Mouse (Mus musculus): ENCODE measurements at regions not wholly inside any gene's neighbourhood (a gene's known extent, or its start where the extent isn't known, plus 50 kb on each side); places are given as distances from the start of the nearest gene placed in this dataset.

DNA sequence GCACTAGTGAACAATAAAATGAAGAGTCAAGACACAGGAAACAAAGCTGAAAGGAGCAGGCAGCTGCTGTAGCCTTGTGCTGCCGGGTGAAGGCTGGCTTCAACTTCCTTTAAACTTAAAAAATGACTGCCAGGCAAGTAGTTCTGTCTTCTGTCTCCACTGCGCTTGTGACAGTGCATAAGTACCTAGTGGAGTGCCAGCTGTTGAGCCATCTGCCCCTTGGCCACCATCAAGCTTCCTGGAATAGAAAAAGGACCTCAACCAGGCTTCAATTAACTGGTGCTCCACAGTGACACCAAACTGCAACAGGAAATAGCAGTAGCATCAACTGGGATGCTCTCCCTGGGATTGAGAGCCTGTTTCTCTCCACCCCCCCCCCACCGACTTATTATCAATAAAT is 616.8 kb upstream of the Tle4 start:
- DNase-seq = no peak

DNA sequence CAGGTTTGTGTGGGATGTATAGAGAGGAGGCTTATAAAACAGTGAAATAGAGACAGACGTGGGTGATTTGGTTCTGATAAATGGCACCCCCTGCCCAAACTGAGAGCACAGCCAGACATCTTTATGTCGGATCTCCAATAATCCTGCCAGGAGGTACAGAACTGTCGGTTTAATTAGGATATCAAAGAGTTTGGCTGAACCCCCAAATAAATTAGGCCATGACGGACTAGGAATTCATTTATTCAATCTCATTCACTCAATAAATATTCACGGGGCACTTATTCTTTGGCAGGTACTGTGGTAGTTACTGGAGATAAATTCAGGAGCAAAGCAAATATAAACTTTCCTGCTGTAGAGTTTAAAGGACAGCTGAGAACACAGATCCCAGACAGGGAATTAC is 615.0 kb upstream of the Tle4 start:
- no peak for DNase-seq

GRCm38 (mm10) chr19:15203039-15203438 is 605.2 kb upstream of the Tle4 start:
- DNase-seq = no peak

DNA sequence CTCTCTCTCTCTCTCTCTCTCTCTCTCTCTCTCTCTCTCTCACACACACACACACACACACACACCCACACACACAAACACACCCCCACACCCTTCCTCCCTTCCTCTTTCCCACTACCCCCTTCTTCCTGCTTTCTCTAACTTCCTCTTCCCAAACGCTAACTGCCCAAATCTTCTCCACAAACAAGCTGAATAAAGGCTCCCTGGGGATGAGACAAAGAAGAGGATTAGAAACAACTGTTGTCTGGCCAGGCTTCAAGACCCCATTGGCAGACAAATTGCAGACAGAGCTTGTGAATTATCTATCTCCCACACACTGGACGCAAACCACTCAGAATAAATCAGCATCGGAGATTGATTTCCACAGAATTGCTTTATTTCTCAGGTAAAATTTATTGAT is 603.4 kb upstream of the Tle4 start:
- no peak for DNase-seq

DNA sequence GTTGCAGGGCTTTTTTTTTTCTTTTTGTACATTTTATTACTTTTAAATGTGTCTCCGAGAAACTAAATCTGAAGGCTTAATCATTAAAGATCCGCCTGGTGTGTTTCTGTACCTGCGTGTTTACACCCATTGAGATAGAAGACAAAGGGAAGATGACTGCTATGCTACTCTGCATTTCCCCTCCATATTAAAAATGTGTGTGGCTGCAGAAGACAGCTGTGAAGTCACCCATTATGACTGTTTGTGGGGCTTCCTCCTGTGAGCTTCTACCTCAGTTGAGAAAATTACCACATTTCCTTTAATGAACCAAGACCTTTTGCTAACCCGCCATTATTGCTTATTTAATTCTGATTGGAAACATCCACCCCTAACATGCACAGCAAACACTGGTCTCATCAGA is 602.9 kb upstream of the Tle4 start:
- no peak for DNase-seq

DNA sequence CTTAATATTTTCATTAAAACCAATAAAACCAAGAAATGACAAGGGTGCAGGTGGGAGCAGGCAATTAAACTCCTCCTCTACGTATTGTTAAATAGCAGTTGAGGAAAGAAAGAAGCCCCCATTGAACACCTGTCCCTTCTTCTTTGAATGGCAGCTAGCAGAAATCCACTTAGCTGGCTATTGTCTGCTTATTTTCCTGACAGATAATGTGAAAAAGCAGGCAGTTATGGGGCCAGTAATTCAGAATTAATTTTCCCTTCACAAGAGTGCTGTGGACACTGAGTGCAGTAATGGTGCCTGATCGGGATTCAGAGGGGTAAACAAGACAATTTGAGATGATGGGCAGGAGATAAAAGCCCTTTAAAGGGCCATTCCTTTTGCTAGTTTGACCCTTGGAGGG is 602.5 kb upstream of the Tle4 start:
- no peak for DNase-seq

- DNase-seq = no peak
These were observed 601.8 kb upstream of the Tle4 start for GRCm38 (mm10) chr19:15199692-15200091.

DNA sequence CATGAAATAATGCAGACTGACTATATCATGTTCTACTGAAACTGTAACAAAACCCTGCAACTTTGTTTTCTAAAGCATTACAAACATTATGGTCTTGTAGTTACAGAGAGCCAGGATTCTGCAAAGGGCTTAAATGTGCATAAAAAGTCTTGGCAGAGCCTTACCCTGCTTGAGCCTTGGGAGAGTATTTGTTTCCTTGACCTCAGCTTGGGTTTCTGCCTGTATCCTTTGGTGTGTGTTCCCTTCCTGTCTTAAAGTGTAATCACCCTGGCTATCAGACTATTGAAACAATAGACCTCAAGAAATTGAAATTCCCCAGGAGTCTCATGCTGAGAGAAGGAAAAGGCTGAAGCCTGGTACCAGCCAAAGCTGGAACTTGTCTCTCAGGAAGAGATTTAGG is 577.4 kb upstream of the Tle4 start:
- no peak for DNase-seq

GRCm38 (mm10) chr19:15173301-15173700 is 575.5 kb upstream of the Tle4 start:
- no peak for DNase-seq

- no peak for DNase-seq
These were observed 569.3 kb upstream of the Tle4 start for GRCm38 (mm10) chr19:15167184-15167583.

DNA sequence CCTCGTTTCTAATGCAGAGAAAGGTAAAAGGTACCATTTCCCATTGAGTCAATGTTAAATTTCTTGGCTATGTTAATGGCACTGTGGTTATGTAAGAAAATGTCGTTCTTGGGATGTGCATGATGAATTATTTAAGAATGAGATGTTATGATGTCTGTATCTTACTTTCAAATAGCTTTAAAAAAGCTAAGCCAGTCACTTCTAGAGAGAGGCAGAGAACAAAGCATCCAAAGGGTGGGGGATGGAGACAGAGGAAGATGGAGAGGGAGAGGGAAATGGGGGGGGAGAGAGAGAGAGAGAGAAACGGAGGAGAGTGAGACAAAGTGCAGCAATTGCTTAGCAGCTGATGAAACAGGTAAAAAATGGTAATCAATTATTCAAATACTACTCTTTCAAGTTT is 562.8 kb upstream of the Tle4 start:
- DNase-seq = no peak

DNA sequence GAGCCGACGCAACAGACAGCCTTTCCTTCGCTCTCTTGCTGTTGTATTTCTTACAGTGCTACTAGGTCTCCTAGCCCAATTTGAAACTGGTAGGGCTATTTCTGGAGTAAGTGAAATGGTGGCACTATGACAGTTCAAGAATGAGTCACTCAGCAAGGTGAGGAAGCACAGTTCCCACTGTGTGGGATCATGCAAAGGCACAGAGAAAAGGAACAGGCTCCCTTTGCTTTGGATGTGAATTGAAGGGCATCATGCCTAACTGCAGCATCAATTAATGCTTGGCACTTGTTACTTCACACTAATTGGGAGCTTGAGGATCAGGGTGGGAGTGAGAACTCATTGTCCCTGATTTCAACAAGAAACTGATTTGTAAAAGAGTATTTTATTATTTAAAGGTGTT is 560.8 kb upstream of the Tle4 start:
- DNase-seq = no peak

- no peak for DNase-seq
These were observed 560.3 kb upstream of the Tle4 start for GRCm38 (mm10) chr19:15158177-15158576.

GRCm38 (mm10) chr19:15154693-15155092 is 556.8 kb upstream of the Tle4 start:
- DNase-seq = no peak

DNA sequence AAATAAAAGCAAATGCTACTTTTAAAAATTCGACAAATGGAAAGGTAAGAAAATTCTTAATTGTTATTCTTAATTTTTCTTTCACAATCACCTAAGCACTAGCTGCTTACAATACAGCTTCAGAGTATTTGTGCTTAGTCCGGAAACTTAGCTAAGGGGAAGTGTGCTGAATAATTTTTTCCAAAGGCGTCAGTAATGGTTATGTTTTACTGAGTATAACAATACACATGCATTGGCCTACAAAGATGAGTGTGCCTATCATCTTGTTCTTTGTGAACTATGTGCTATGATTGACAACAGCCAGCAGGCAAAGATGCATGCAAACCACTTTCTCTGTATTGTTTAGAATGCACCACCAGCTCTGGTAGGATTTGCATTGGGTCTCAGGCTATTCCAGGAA is 548.5 kb upstream of the Tle4 start:
- no peak for DNase-seq

DNA sequence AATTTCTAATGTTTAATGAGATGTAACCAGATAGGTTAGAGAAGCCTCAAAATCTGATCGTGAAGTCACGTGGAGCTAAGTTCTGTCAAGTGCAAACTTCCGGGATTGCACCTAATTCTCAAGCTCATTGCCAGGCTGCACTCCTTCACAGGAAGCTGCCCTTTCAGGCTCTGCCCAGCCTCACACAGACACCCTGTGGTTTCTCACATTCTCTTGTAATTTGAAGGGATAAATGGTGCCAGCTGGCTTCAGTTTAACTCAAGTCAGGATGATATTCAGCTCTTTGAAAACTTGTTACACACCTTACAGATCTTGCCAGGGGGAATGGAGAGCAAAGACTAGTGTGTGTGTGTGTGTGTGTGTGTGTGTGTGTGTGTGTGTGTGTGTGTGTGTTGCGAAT is 529.3 kb upstream of the Tle4 start:
- DNase-seq = no peak

- no peak for DNase-seq
These were observed 510.7 kb upstream of the Tle4 start for GRCm38 (mm10) chr19:15108441-15109026.

GRCm38 (mm10) chr19:15095054-15095453 is 497.2 kb upstream of the Tle4 start:
- no peak for DNase-seq

- no peak for DNase-seq
These were observed 495.7 kb upstream of the Tle4 start for GRCm38 (mm10) chr19:15093534-15093933.

DNA sequence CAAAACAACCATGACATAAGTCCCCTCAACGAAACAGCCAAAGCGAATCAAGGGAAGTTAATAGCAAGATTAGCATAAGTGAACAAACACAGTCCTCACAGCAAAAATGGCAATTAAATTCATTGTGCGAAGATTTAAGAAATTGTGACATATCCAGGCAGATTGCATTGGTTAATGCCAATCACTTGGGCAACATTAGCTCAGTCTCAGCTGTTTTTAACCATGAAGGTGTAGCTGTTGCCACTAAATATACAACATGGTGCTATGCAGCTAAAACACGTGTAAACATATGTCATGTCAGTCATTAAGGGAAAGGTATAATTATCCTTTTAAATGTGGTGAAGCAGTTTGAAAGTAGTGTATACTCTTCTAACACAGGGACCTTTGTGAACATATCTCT is 482.8 kb upstream of the Tle4 start:
- no peak for DNase-seq

GRCm38 (mm10) chr19:15057801-15058200 is 459.9 kb upstream of the Tle4 start:
- DNase-seq = no peak

DNA sequence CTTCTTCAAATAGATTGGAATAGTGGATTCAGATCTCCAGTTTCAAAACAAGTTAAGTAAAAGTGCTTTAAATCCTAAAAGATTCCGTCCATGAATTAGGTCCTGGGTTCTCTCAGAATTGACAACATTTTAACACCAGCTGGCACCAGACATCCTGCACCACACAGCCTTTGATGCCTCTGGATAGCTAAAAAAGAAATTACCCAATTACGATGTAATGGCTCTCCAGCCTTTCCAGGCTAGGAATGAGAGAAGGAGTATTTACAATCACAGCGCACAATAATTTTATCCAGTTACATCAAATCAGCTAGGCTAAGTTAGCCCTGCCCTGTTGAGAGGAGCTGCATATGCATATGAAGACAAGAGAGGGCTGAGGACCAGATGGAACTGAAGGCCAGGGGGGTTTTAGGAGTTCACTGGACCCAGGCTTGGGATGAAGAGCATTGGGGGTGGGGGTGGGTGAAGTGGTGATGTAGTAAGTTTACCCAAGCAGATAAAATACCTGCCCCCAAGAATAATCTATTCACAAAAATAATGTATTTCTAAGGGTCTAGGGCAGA is 455.8 kb upstream of the Tle4 start:
- no peak for DNase-seq

- no peak for DNase-seq
These were observed 454.9 kb upstream of the Tle4 start for GRCm38 (mm10) chr19:15052642-15053239.

DNA sequence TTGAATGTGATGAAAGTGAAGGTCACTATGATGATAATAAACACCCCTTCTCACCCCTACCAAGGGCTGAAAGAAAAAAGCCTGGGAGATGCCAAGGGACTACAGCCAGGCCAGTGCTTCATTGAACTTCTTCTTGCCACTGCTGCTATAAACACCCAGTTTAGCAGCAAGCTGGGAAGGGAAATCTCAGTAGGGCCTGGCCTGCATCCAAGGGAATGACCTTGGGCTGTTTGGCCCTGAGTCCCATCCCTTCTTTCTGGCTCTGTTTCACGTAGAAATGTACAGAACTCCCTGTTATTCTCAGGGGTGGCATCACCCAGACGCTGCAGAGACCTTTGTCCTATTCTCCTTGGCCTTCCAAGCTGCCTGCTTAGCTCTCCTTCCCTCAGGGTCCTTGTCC is 450.0 kb upstream of the Tle4 start:
- DNase-seq = peak in 1 of 2 experiments; percentile 3

GRCm38 (mm10) chr19:15047306-15047868 is 449.5 kb upstream of the Tle4 start:
- DNase-seq = no peak

Data from cerebellum, postnatal 36 days (tissue).